Mouse (Mus musculus): ENCODE measurements around the gene Amer1.
A peak's percentile ranks its signal among the peaks of the same experiment; 100 is the strongest.

The Amer1 gene

DNA sequence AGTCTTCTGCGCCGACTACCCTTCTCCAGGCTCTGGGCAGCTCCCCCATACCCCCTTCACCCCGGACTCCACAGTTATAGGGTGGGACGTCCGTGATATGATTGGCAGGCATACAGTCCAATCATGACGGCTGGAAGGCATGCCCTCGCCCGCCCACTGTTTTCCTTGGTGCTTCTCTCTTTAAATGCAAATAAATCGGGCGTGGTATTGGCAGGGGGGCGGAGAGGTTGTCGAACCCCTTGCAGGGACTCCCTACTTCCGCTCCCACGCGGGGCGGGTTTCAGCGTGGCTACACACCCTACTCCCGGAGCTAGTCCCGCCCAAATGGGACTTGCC is at the start of gene Amer1:
Gene Amer1, minus strand, starts transcription at position 97 of the 336 bp plus-strand sequence.
- DNase-seq (ENCODE audit: low spot score in 2 of 2) = peak; percentile 88 to 89

DNA sequence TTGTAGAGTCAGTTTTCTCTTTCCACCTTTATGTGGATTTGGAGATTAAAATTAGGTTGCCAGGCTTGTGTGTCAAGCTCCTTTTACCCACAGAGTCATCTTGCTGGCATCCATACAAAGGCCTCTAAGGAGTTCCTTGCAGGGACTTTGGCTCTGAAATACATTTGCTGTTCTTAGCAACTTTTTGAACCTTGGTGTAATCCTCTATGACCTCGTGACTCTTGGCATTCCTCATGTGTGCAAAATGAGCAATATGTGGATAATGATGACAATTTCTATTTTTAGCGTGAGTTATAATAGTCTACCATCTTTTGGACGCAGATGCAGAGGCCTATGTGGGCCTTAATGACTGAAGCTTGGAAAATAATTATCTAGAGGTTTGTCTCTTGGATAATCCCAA is 12.5 kb upstream of the Amer1 start:
- DNase-seq (ENCODE audit: low spot score in 2 of 2) = no peak

DNA sequence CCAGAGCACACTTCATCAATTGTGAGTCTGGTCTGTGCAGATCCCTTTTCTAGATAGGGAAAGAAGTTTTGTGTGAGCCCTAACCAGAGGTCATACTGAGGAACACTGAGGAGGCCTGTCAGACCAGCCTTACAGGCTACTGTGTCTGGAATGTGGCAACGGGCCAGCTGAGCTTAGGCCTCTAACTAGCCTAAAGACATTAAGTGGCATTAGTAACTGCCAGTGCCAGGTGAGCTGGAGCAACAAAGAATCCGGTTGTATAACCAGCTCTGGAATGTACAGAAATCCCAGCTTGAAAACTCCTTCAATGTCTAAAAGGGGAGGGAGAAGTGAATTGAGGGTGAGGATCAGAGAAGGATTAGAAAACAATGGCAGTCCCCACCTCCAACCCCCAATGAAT is 1.2 kb upstream of the Amer1 start:
- no peak for DNase-seq (ENCODE audit: low spot score in 2 of 2)

DNA sequence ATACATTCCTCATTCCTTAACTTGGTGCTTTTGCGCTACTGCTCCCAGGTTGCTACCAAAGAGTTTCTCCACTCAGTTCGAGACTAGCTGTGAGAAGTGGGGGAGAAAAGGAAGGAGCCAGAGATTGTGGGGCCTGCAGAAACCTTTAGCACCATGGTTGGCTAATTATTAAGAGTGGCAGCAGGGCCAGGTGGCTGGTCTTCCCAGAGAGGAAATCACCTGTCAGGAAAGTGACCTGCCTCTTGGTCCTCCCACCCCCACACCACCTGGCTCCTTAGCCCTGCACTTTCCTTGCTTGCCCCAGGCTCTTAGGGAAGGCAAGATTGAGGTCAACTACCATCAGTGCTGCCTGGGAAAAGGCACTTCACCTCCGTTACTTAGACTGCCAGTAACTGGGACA is 469 bp upstream of the Amer1 start:
- DNase-seq (ENCODE audit: low spot score in 2 of 2) = no peak

DNA sequence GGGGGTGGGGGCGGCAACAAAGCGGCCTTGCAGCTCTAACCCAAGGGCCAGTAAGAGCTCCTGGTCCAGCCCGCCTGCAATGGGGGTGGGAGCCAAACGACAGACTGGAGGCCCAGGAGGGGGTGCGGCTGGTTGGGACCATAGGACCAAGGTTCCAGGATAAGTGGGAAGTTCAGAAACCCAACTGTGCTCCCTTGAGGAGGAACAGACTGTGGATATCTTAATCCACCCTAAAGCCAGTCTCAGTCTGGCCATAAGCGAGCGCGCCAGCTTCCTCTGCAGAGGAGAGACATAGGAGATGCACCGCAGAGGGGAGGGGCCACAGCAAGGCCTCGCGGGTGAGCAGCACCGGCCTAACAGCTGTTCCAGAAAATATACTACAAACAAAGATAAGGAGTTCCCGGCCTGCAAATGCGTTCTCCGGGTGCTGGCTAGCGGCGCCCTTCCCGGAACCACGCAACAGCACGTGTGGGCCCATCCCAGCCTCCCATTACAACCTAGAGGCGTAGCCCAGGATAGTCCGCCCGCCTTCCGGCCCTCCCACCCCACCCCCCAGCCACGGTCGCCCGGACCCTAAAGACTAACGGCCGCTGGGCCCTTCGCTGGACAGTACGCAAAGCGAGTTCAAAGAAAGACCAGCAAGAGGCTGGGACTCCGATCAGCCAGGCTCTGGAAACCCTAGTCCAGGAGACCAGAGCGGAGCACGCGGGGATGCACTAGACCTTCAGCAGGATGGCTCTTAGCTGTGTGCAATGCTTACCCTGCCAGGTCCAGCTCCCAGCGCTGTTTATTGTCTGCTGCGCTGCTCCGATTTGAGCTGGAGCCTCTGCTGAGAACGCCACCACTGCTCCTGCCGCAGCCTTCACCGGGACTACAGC is 535 bp downstream of the Amer1 start:
- DNase-seq (ENCODE audit: low spot score in 2 of 2) = peak; percentile 30 to 39

DNA sequence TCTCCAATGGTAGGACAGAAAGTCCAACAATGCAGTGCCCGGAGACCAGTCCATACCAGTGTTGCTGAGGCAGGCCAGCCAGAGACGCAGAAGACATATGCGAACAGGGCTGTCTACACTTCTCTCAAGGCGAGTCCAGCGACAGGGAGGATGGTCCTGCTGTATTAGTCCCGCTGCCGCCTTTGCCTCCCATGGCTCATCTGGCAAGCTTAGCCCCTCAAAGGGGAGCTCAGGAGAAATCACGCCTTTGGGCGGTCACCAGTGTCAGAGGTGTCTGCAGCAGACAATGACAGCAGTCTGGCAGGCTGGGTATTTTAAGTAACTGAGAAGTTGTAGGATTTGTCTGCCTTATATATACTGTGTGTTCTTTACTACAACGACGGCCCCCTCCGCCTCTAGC is 1.3 kb downstream of the Amer1 start:
- no peak for DNase-seq (ENCODE audit: low spot score in 2 of 2)

DNA sequence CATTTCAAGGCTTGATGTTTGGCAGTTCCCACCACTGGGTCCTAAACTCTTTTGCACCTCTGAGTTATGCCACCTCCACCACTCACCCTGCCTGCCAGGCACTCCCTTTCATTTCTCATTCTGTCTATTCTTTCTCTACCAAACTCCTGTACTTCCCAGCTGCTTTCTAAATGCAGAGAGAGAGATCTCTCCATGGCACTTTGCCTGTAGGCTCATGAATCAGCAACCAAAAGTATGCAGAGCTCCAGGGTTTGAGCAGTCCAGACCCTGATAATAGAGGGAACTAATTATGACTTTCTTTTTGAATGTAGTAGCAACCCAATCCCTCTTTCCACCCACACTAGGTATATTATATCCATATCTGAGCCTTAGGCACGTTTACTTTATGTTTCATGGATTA is 2.4 kb downstream of the Amer1 start:
- no peak for DNase-seq (ENCODE audit: low spot score in 2 of 2)

DNA sequence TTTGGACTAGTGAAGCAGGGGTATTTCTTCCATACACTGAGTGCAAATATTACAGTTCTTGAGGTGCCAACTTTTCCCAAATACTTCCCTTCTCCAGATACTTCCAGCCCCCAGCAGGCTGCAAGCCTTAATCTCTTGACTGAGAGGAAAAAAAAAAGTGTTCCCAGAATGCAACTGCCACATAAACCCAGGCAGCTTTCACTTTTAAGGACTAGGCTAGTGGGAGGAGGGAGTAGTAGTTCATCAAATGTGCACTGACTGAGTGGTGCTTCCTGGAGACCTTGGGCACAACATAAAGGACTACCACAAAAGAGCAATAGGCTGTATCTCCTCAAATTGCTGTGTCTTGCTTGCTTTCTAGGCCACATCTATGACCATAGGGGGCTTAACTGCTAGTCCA is 3.4 kb downstream of the Amer1 start:
- no peak for DNase-seq (ENCODE audit: low spot score in 2 of 2)

DNA sequence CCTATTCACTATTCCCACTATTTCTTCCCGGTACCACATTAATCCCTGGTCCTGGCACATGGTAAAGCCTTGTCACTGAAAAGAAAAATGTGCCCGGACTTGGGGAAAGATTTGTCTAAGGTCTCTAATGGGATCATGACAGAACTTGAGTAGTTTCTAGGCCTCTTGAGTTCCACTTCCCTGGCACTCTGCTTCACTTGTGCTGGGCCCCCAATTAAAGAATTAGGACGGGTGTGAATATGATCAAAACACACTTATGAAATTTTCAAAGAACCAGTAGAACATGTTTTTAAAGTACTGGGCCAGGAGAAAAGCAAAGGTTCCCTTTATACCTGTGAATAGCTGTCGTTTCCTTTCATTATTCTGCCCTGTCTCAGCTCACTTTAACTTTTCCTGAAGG is 6.2 kb downstream of the Amer1 start:
- DNase-seq (ENCODE audit: low spot score in 2 of 2) = no peak

DNA sequence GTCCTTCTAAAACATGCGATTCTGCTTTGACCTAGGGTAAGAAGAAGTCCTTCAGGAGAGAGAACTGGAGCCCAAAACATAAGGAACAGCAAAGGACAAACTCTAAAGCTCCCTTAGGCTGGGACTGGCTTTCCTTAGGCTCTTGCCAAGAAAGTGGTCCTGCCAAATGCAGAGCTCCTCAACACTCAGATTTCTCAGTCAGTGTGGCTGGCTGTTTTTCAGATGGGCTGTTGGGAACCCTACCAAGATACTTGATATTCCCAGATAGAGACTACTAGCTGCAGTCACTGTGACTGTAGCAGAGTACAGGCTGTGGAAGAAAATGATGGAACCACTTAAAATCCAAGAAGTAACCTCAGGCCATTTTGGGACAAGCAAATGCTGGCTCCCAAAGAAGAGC is 7.4 kb downstream of the Amer1 start:
- DNase-seq (ENCODE audit: low spot score in 2 of 2) = no peak

DNA sequence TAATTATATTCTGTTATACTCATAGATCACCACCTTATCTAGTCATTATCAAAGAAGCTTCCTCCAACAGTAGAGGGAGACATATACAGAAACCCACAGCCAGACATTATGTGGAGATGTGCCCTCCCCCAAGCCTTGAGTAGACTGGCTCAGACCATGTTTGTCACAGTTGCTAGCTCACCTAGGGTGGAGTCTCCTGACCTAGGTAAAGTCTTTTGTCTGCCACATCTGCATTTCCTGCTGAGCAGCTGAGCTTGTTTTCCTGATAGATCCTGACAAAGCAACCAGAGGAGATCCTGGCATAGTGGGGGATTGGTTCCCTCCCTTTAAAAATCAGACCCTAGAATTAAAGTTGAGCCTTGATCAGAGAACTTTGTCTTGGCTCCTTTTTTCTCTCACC is 71.6 kb downstream of the Amer1 start:
- no peak for DNase-seq (ENCODE audit: low spot score in 2 of 2)
